Mouse (Mus musculus) cerebellum, postnatal 10 days (tissue): ENCODE results near the gene Olfr552.
"Not testable (repeated sequence)": the region's sequence is repeated elsewhere in the genome, so short reads cannot be mapped to it uniquely, and the experiment has no call there.

ENCODE experiments used
- DNase-seq, 2 experiments: peaks; one replicate each; pipeline ENCODE4 v3.0.0; 2021; ENCODE audit warnings: mixed read lengths in 2 of 2

Olfr552 gene

GRCm38 (mm10) chr7:102597378-102598031, at the start of gene Olfr552:
Olfr552 (plus strand) TSS chr7:102597770.
- no peak for DNase-seq

GRCm38 (mm10) chr7:102549570-102549969, 48.0 kb upstream of the Olfr552 start, which contains the start of gene Olfr549:
Olfr549 (plus strand) TSS chr7:102549870.
- no peak for DNase-seq

GRCm38 (mm10) chr7:102553279-102553678, 44.3 kb upstream of the Olfr552 start:
- no peak for DNase-seq

GRCm38 (mm10) chr7:102564999-102565997, 32.3 kb upstream of the Olfr552 start, which contains the start of gene Trim21:
Trim21 (minus strand) TSS chr7:102565486.
- DNase-seq, result peak; percentile 67 to 75

GRCm38 (mm10) chr7:102566219-102566618, 31.4 kb upstream of the Olfr552 start:
- DNase-seq, result no peak

- no peak for DNase-seq
These were observed 26.4 kb upstream of the Olfr552 start, which contains the start of gene Olfr550 for GRCm38 (mm10) chr7:102571142-102571541. Olfr550 (plus strand) TSS chr7:102571442.

GRCm38 (mm10) chr7:102573174-102573830, 24.3 kb upstream of the Olfr552 start:
- peak in 1 of 2 experiments; percentile 3 for DNase-seq

- no peak for DNase-seq
These were observed 21.6 kb upstream of the Olfr552 start for GRCm38 (mm10) chr7:102575998-102576397.

GRCm38 (mm10) chr7:102591786-102592185, 5.8 kb upstream of the Olfr552 start, which contains the start of gene Olfr551:
Olfr551 (minus strand) TSS chr7:102591886.
- no peak for DNase-seq

GRCm38 (mm10) chr7:102618118-102618517, 20.5 kb downstream of the Olfr552 start, which contains the start of gene Olfr553:
Olfr553 (minus strand) TSS chr7:102618218.
- DNase-seq, result no peak

- peak; percentile 68 for DNase-seq
These were observed 22.0 kb downstream of the Olfr552 start for GRCm38 (mm10) chr7:102619608-102620007.

- peak in 1 of 2 experiments; percentile 3 for DNase-seq
These were observed 22.8 kb downstream of the Olfr552 start for GRCm38 (mm10) chr7:102620368-102620767.

- peak; percentile 62 to 73 for DNase-seq
These were observed 39.1 kb downstream of the Olfr552 start for GRCm38 (mm10) chr7:102636665-102637064.

GRCm38 (mm10) chr7:102638132-102638531, 40.6 kb downstream of the Olfr552 start, which contains the start of gene Olfr554:
Olfr554 (plus strand) TSS chr7:102638432.
- no peak for DNase-seq

- DNase-seq, result not testable (repeated sequence)
These were observed 47.4 kb downstream of the Olfr552 start for GRCm38 (mm10) chr7:102644945-102645344.
